Mouse (Mus musculus) layer of hippocampus, adult 18-20 months (tissue): ENCODE measurements around the gene Prnp. TPM values are rescaled to one million over a fixed set of nuclear protein-coding genes. Genes with fewer than 3 reads are reported as not detected.

ENCODE experiments used
- DNase-seq, 2 experiments: peaks; one replicate each; pipeline ENCODE4 v3.0.0; 2022; ENCODE audit warnings: low spot score in 2 of 2
- total RNA-seq, 2 experiments: library from RNA; stranded (reverse); gene quantifications; 2 replicates each; pipeline ENCODE4 v1.2.3; 2021

Prnp gene
- total RNA-seq, 2 experiments from 2014 or later, result 1,102 to 1,107 TPM

DNA sequence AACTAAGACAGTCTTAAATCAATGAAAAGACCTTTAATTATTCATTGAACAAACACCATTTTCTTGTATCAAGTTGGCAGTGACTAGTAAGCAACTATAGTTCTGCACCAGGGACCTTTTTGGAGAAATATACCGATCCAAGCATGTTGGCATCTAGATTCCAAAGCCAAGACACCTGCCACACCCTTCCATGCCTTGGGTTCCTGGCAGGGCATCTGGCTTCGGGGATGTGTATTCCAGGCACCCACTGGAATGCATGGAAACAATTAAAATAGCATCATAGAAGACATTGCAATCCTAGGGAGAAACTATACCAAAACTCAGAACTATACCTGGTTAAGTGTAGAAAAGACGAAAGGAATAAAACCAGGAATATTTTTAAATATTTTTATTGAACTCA lies 3.5 kb upstream of the Prnp start:
- DNase-seq, result no peak

DNA sequence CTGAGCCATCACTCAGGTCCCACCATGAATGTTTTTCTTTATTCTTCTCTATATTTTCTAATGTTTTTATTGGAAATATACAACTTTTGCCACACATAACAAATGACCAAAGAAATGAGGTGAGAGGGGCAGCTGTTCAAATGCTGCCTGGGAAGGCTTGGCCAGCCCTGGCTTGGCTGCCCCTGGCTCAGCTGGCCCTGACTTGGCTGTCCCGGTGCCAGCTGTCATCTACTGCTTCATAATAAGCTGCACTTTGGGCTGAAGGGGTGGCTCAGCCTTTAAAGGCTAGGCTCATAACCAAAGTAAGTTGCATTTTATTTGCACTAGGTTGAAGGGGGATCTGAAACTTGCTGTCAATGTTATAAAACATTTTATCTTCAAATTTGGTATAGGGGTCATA lies 2.9 kb upstream of the Prnp start:
- no peak for DNase-seq

DNA sequence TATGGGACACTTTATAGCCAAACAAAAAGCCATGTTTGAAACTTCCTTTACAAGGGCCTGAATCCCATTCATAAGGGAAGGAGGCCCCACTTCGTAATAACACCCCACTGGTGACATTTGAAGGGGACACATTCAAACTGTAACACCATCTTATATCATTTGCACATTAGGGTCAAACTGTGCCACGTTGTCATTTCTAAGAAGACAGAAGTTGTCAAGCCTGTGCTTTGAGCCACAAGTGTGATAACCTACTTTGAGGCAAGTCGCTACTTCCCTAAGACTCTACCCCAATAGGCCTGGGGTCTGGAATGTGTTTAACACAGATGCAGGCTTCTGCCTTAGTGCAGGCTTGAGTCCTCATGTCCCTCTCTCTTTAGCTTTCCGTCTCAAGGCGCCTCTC lies 2.4 kb upstream of the Prnp start:
- no peak for DNase-seq

DNA sequence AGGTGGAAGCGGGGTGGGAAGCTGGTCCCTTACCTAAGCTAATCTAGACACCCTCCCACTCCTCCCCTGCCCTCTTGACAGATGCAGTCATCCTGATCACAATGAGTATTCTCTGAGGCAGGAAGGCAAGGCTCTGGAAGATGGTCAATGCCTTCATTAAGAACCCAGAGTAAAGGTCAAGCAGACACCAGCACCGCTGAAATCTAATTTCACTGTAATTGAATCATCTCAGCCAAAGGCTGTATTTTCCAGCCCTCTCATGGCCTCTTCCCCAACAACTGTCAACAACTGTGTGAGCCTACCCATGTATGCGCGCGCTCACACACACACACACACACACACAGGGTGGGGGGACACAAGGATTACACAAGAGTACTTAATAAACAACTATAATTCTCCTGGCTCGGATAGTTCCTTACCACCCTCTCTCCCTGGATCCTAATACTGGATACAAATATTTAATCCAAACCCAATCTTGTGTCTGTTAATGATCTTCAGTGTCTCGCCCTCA lies 1.3 kb upstream of the Prnp start:
- no peak for DNase-seq

DNA sequence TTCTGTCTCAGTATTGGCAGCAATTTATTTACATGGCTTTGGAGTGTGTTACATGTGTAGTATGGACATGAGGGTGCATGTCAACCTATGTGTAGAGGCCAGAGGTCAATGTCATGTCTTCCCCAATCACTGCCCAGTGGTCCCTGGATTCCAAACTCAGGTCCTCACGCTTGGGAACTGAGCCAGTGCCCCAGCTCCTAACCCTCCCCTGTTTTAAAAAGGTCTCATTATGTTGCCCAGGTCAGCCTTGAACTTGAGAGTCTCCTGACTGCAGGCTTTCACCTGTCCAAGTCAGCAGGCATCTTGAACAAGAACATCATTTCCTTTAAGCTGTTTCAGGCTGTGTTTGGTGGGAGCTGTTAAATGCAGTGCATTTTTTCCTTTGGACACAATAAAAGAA lies 822 bp upstream of the Prnp start:
- no peak for DNase-seq

DNA sequence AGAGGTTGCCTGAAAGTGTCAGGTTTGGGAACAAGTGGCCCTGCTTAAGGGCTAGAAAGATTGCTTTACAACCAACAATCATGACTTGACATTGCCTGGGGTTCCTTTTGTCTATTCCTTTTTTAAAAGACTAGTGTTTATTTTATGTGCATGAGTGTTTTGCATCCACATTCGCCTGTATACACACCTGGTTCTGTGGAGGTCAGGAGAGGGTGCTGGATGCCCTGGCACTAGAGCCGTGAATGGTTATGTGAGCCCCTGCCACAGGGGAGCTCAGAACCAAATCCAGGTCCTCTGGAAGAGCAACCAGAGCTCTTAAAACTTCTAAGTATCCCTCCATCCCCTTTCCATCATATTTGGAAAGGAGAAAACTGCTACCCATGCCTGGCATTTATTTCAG lies 1.1 kb downstream of the Prnp start:
- no peak for DNase-seq

DNA sequence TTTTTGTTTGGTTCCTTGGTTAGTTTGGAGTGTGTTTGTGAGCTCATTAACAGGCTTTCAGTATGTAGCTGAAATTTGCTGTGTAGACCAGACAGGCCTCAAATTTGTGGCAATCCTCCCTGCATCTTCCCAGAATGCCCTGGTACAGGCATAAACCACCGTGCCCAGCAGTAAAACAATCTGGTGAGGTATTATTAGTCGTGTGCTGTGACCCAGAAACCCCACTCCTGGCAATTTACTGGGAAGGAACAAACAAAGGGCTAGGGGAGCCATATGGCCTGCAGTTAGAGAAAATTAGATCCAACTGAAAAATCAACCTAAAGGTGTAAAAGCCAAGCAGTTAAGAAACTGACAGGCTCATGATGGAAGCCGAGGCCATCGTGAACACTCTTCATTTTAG lies 1.6 kb downstream of the Prnp start:
- peak in 1 of 2 experiments; percentile 44 for DNase-seq

DNA sequence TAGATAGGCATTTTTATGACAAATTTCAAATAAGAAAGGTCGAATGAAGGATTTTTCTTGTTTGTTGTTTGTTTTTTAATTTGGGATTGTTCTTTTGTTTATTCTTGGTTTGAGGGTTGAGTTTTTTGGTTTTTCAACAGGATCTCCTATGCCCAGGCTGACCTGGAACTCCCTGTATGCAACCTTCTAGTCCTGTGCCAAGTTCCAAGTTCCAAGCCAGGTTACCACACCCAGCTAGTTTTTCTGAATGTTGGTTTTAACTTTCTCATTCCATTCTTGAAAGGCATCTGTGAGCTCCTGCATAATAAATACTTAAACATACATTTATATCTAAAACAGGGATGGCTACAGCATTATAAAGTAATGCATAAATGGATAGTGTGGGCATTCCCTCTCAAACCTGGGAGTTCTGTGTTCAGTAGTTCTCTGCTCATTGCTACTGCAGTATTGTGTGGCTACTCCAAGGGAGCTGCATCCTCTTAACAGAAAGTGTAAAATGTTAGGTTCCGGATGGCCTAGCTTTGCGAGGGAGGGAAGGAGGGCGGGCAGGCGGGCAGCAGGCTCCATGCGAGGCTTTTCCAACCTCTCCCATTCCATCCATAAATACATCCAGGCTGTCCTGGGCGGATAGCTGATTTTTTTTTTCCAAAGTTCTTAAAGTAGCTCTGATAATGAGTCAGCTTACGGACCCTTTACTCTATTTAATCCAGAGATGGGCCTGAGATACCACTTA lies 3.0 kb downstream of the Prnp start:
- no peak for DNase-seq

DNA sequence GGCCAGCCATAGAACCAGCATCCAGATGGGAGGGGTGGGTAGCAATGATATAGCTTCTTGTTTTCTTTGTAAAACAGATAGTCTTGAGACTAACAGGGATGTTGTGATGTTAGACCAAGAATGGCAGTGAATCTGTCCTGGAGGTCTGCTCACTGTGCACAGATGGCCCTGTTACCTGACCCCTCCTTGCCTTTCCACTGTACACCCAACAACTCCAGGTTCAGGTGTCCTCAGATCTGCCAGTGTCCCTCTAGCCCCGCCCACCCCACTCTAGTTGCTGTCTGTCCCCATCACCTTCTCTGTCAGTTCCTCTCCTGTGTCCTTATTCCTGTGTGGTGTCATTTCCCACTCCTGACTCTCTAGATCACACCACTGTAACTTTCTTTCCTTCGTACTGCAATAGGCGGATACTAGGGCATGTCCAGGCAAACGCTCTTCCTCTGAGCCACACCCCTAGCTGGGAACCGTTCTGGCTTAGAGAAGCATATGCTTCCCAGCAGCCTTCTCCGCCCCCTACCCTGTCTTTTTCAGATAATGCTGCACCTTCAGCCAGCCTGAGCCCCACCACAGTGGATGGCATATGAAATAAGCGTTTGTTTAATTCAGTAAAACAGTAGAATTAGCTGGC lies 22.7 kb downstream of the Prnp start:
- DNase-seq, result no peak

DNA sequence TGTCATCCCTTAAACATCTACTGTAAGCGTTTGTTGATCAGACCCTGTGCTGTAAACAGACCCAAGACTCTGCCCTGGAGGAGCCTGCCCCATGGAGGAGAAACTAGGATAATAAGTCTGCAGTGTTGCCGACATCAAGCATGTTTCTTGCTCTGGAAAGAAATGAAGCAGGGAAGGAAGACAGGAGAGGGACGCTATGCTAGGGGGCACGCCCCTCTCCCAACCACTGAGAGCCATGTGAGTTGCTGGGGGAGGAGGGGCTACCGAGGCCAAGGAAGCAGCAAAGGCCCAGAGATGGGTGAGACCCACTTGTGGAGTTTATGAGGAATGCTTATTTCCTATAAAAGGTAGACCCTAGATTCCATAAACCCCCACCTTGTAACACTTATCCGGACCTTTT lies 23.3 kb downstream of the Prnp start:
- DNase-seq, result no peak

DNA sequence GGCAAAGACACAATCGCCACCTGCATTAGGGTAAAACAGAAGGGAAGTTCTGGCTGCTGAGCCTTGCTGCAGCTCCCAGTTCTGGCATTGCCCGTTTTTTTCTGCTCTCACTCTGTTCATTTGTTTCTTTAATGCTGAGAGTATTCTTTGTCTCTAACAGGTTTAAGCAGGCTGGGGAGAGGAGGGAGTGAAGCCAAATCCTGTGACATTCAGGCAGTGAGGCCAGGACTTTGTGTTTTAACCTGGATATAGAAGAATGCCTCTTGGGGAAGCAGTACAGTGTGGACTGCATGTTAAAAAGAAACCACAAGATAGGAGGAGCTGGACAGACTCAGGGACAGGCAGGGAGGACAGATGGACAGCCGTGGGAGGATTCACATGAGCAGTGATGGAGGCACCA lies 23.9 kb downstream of the Prnp start:
- peak in 1 of 2 experiments; percentile 61 for DNase-seq

DNA sequence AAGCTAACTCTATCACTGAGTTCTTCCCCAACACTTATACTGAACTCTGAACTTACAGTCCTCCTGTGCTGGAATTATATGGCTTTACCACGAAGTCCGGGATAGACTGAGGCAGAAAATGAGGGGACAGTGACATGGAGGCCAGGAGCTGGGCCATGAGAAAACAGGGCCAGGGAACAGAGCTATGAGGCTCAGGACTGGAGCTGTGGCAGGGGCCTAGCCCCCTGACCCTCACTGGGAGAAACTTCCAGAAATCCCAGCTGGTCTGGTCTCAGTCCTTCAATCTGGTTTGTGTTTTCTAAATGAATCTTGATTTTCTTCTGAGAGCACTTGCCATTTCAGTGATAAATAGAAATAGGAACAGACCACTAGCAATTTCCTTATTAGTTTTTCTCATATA lies 24.5 kb downstream of the Prnp start:
- DNase-seq, result no peak

DNA sequence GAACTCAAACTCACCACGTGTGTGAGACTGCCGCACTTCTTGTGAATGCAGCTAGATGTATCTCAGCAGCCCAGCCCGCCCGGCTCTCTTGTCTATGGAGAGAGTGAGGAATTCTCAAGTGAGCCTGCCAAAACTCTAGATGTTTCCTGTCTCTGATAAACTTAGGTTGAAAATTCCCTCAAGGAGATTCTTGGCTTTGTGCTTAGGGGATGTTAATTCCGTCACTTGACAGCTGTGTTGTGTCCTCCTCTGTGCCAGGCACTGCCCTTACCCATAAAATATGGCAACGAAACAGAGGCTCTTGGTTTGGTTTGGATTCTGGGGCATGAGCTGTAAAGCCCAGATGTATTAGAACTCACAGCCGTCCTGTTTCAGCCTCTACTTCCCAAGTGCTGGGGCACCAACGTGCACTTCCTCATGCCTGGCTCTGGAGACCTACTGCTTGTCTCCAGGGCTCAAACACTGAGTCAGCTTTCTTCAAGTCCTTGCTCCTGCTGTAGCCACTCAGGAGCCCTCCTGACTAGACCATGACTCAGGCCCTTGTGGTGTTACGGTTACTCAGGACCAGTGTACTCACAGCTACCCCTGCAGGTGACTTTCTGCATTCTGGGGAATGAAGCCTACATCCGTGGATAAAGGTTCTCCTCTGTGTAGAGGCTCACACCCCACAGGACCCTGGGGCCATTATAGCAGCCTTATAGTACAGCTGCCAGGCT lies 25.8 kb downstream of the Prnp start:
- DNase-seq, result no peak

DNA sequence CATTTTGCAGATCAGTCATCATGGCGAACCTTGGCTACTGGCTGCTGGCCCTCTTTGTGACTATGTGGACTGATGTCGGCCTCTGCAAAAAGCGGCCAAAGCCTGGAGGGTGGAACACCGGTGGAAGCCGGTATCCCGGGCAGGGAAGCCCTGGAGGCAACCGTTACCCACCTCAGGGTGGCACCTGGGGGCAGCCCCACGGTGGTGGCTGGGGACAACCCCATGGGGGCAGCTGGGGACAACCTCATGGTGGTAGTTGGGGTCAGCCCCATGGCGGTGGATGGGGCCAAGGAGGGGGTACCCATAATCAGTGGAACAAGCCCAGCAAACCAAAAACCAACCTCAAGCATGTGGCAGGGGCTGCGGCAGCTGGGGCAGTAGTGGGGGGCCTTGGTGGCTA lies 26.7 kb downstream of the Prnp start:
- DNase-seq, result no peak

DNA sequence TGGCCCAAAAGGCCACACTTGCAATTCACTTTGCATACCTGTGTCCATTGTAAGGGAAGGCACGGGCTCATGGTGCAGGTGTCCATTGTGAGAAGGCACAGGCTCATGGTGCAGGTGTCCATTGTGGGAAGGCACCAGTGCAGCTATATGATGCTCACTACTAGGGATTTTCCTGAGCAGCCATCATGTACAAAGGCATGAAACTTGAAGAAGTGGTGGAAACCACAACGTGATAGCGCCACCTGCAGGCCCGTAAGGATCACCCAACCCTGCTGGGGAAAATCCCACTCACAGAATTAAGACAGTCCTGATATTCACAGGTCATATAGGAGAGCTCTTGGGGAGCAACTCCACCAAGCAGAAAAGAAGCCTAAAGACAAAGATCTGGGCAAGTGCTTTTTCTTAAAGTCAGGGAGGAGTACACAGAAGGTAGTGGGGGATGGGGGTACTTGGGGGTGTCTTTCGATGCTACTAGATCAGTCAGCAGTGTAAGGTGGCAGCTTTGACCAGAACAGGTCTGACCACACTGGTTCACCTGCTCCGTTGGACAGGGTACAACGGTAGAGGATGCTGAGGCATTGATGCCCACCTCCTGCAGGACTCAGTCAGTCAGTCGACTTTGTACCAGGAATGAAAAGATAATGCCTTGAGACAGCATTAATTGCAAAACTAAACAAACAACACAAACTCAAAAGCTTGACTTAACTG lies 29.8 kb downstream of the Prnp start:
- peak in 1 of 2 experiments; percentile 83 for DNase-seq

DNA sequence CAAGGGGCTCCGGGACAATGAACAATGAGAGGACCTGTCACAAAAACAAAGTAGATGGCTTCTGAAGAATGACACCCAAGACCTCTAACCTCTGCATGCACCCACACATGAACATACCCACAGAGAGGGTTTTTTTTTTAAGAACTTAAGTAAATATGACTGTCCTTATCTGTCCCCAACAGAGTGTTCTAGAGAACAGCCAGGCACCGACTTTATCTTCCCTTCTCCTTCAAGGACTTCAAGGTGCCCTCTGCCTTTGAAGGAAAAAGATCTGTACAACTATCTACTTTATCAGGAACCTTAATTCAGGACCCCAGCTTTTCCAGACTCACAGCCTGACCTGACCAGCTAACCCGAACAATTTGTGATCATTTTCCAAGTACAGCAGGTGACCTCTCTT lies 30.8 kb downstream of the Prnp start:
- DNase-seq, result no peak

DNA sequence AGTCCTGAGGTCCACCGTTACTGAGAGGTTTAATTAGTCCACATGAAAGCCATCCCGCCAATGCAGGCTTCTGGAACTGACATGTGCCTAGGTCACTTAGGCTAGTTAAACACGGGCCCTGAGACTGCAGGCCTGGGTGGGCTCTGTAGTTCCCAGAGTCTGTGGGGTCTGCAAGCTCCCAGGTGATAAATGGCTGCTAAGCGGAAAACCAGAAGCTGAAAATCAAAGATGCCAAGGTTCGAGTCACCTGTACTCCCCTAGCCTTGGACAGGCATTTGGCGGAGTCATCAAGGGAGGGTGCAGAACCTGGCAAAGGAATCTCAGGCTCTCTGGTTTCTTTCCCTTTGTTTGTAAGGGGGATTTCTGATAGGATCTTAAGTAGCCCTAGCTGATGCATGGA lies 31.8 kb downstream of the Prnp start:
- DNase-seq, result no peak

DNA sequence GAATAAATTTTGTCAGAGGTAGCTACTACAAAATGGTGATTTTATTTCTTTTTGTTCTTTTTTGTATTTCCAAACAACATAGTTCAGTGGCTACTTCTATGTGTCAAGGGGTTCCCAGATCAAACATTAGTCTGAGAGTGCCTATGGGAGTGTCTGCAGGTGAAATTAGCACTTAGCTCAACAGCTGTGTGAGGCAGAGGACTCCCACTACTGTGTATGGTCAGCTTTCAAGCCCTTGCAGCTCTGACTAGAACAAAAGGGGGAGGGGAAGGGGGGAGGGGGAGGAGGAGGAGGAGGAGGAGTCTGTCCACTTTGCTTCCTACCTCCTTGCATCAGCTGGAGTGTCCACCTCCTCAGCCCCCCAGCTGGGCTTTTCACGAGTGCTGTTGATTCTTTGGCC lies 34.6 kb downstream of the Prnp start:
- DNase-seq, result no peak

DNA sequence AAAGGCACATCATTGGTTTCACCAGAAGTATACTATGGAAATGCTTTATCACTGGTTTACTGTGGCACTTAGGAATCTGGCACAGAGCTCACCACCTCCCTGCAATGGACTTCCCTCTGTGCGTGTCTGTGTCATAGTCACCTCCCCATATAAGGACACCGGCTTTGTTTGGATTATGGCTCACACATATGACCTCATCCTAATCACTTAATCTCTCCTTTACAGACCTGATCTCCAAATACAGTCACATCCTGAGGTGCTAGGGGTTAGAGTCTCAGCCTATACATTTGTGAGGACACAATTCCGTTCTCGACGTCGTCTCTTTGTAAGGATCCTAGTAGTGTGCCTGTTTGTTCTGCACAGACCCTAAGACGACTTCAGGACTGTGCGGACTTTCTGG lies 35.5 kb downstream of the Prnp start:
- DNase-seq, result no peak

DNA sequence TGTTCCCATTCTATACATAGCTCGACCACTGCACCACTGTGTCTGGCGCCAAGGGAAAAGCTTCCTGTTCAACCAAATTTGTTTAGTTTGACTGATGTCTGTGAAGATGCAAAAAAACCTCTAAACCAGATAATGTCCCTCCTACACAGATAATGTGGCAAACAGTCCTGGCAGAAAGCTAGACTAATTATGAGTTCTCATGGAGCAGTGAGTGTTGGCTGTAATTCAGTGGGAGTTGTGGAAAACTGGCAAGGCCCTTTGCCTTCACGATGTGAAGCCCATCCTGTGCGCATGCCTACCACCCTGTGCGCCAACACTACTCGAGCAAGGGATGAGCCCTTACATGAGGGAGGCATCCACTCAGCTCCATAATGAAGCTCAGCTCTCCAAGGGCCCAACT lies 36.0 kb downstream of the Prnp start:
- peak in 1 of 2 experiments; percentile 41 for DNase-seq

DNA sequence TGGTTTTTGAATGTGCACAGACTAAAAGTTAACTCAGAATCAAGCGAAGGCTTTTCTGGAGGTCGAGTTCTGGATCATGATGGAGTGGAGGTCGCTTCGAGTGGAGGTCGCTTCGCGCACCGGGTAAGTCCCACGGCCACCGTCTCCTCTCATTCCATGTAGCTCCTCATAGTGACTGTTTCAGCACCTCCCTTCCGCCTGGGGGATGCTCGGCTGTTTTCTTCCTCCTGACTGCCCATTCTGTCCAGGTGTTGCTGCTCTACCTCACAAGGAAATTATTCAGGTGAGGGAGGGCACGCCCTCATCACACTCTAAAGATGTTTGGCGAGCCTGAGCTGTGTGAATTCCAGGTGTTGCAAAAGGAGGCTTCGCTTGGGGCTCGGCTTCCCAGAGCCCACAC lies 36.6 kb downstream of the Prnp start:
- no peak for DNase-seq

DNA sequence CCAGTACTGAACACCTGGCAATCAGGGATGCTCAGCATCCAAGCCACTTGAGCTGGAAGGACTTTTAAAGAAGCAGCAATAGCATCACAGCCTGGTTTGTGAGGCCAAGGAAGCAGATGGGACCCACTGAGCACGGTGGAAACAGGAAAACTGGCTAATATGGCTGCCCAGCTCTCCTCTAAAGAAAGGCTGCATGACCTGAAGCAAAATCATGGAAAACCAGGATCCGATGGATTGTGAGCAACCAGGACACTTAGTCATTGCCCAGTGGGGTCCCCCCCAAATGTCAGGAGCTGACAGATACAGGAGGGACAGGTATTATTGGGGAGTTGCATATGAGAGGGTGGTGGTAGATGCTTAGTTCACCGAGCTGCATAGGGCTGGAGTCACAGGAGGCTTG lies 38.4 kb downstream of the Prnp start:
- peak in 1 of 2 experiments; percentile 0 for DNase-seq
